Comparison of ENCODE assay signal across 8 mouse cellular contexts in the genomic region with DNA sequence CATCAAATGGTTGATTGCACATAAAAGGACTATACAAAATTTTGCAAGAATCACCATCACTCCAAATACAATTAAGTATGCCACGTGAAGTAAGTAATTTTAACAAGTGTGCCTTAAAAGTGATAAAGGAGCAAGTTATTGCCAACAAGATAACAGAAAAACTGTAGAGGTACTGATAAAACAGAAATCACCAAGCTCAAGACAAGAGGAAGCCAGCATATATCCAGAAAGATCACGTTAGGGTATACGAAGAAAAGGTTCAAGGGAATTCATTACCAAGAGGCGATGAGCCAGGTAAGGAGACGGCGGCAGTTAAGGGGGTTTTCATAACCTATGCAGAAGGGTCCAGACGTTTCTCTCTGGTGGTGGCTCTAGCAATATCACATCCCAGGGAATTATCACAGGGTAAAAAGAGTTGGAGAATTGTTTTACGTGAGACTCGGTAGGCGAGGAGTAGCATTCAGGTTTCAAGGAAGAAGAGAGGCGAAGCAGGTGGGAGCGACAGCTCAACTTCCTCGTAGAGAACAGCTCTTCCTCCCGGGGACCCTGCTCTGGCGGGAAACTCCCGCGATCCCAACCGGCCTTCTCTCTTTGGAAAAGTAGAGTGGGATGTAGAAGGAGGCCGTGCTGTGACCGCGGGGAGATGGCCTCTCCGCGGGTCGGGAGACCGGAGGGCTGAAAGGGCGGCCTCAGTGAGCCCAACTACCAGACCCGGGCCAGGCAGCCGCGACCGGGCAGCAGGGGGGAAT. TPM values are rescaled to one million over a fixed set of nuclear protein-coding genes. Genes with fewer than 3 reads are reported as not detected.
DNase-seq lines count a peak whose midpoint lies in the region; ATAC-seq and TF ChIP-seq lines count a peak whose summit lies in the region.

Gene Pfkm, plus strand, starts transcription at position 218 of the 749 bp plus-strand sequence.

- ATAC-seq in kidney, embryonic 16.5 days (ENCODE audit: low FRiP score, low TSS enrichment): no peak
- ATAC-seq in forebrain, embryonic 11.5 days (replicated peaks; ENCODE audit: low FRiP score): no peak
- peak; percentile 48; the same call in 1 of the 2 replicates for ATAC-seq in liver, embryonic 12.5 days
- ATAC-seq in stomach, postnatal 0 days (ENCODE audit: low FRiP score, low TSS enrichment): no peak

- TF ChIP-seq EP300 in stomach, postnatal 0 days (optimal IDR thresholded peaks at IDR 0.05): no peak

- H3K4me3 ChIP-seq in kidney, embryonic 16.5 days (ENCODE audit: low read length): peak within 1 kb of the TSS; percentile 96
- H3K4me3 ChIP-seq in forebrain, embryonic 11.5 days (ENCODE audit: low read depth, low read length): peak within 1 kb of the TSS; percentile 66
- peak within 1 kb of the TSS; percentile 94 for H3K4me3 ChIP-seq in liver, embryonic 12.5 days
- peak within 1 kb of the TSS; percentile 90 for H3K4me3 ChIP-seq in stomach, postnatal 0 days (ENCODE audit: low read depth, low read length)

- TF ChIP-seq CTCF in stomach, postnatal 0 days (IDR thresholded peaks at IDR 0.05; ENCODE audit: low read depth): no peak

- no peaks in the 10 kb centered on the region; the same call in 1 of the 2 replicates for H3K9me3 ChIP-seq in kidney, embryonic 16.5 days (ENCODE audit: low read length)
- H3K9me3 ChIP-seq in forebrain, embryonic 11.5 days (ENCODE audit: control insufficient read depth, low read length): no peaks in the 10 kb centered on the region; the same call in 1 of the 2 replicates
- peaks cover 3% of the 10 kb centered on the region; the same call in 1 of the 2 replicates for H3K9me3 ChIP-seq in liver, embryonic 12.5 days (replicated peaks)
- no peaks in the 10 kb centered on the region for H3K9me3 ChIP-seq in stomach, postnatal 0 days (ENCODE audit: control insufficient read depth, low read length)

- peaks cover 16% of the 10 kb centered on the region for H3K4me1 ChIP-seq in kidney, embryonic 16.5 days (ENCODE audit: insufficient read depth, low read length)
- peaks cover 3% of the 10 kb centered on the region; the same call in 1 of the 2 replicates for H3K4me1 ChIP-seq in forebrain, embryonic 11.5 days (replicated peaks; ENCODE audit: control insufficient read depth, insufficient read depth, low read length)
- H3K4me1 ChIP-seq in liver, embryonic 12.5 days: peaks cover 45% of the 10 kb centered on the region
- H3K4me1 ChIP-seq in stomach, postnatal 0 days (replicated peaks; ENCODE audit: control insufficient read depth, insufficient read depth): peaks cover 4% of the 10 kb centered on the region

- peak within 1 kb of the TSS; percentile 96 for H3K27ac ChIP-seq in kidney, embryonic 16.5 days (ENCODE audit: low read length)
- peak within 1 kb of the TSS; percentile 91 for H3K27ac ChIP-seq in forebrain, embryonic 11.5 days (ENCODE audit: low read depth, low read length)
- H3K27ac ChIP-seq in liver, embryonic 12.5 days: peak within 1 kb of the TSS; percentile 94
- peak within 1 kb of the TSS; percentile 95 for H3K27ac ChIP-seq in stomach, postnatal 0 days (replicated peaks)

- DNase-seq in kidney, postnatal 14 days: no peak
- peak; percentile 19 for DNase-seq in adipocyte (ENCODE audit: low spot score)
- no peak for DNase-seq in forebrain, embryonic 11.5 days (ENCODE audit: low spot score)
- no peak for DNase-seq in heart, postnatal 4 days
- no peak for DNase-seq in stomach, postnatal 0 days (ENCODE audit: low spot score)
- no peak for DNase-seq in spleen, adult 18-20 months

- H3K27me3 ChIP-seq in kidney, embryonic 16.5 days (ENCODE audit: insufficient read depth, low read length): no peaks in the 10 kb centered on the region
- H3K27me3 ChIP-seq in forebrain, embryonic 11.5 days (ENCODE audit: control insufficient read depth, insufficient read depth, low read length): no peaks in the 10 kb centered on the region
- no peaks in the 10 kb centered on the region for H3K27me3 ChIP-seq in liver, embryonic 12.5 days (replicated peaks)
- H3K27me3 ChIP-seq in stomach, postnatal 0 days (ENCODE audit: control insufficient read depth, insufficient read depth, low read length): no peaks in the 10 kb centered on the region

- H3K9ac ChIP-seq in kidney, embryonic 16.5 days (replicated peaks; ENCODE audit: low read length): peak within 1 kb of the TSS; percentile 94
- peak within 1 kb of the TSS; percentile 73 for H3K9ac ChIP-seq in forebrain, embryonic 11.5 days (ENCODE audit: low read length)
- peak within 1 kb of the TSS; percentile 94 for H3K9ac ChIP-seq in liver, embryonic 12.5 days
- peak within 1 kb of the TSS; percentile 96 for H3K9ac ChIP-seq in stomach, postnatal 0 days (ENCODE audit: low read length)

- whole genome bisulfite sequencing in kidney, embryonic 16.5 days: 0% methylated on average over 30 of the region's 30 CpGs
- WGBS in forebrain, embryonic 11.5 days: under 1% methylated on average over 26 of the region's 30 CpGs
- WGBS in liver, embryonic 12.5 days (ENCODE audit: insufficient replicate concordance): 1% methylated on average over 29 of the region's 30 CpGs
- WGBS in stomach, postnatal 0 days: under 1% methylated on average over 30 of the region's 30 CpGs

- H3K4me2 ChIP-seq in kidney, embryonic 16.5 days (replicated peaks; ENCODE audit: low read depth, low read length): peak within 1 kb of the TSS; percentile 87
- H3K4me2 ChIP-seq in forebrain, embryonic 11.5 days (ENCODE audit: low read depth, low read length, severe bottlenecking): peak within 1 kb of the TSS; percentile 72
- peak within 1 kb of the TSS; percentile 74 for H3K4me2 ChIP-seq in liver, embryonic 12.5 days
- H3K4me2 ChIP-seq in stomach, postnatal 0 days (replicated peaks; ENCODE audit: low read depth): peak within 1 kb of the TSS; percentile 77

- 0 out of 2 replicates have a peak, but pooled peaks cover 6% of the 10 kb centered on the region for H3K36me3 ChIP-seq in kidney, embryonic 16.5 days (ENCODE audit: insufficient read depth, low read length)
- no peaks in the 10 kb centered on the region for H3K36me3 ChIP-seq in forebrain, embryonic 11.5 days (ENCODE audit: control insufficient read depth, insufficient read depth, low read length)
- peaks cover 46% of the 10 kb centered on the region for H3K36me3 ChIP-seq in liver, embryonic 12.5 days
- no peaks in the 10 kb centered on the region for H3K36me3 ChIP-seq in stomach, postnatal 0 days (ENCODE audit: control insufficient read depth, insufficient read depth, low read length)

RNA-seq across cellular contexts. Expression of gene Pfkm, which starts in this region (rescaled TPM):
- 45.7 and 45.8 TPM in 2 replicates for polyA plus RNA-seq in kidney, embryonic 16.5 days (2015; fragmentation: Nextera tagmentation; extraction: Ambion mirVana)
- 42.8 and 46.3 TPM in 2 replicates for polyA plus RNA-seq in forebrain, embryonic 11.5 days (2014; fragmentation: Nextera tagmentation; extraction: Ambion mirVana)
- 100 to 1,000 TPM; 413 to 425 TPM for total RNA-seq in heart, postnatal 4 days (2021)
- polyA plus RNA-seq in liver, embryonic 12.5 days (2016; fragmentation: Nextera tagmentation; extraction: Ambion mirVana): 28.8 and 30.3 TPM in 2 replicates
- polyA plus RNA-seq in stomach, postnatal 0 days (2015; fragmentation: Nextera tagmentation; extraction: Ambion mirVana): 15.5 and 16.7 TPM in 2 replicates
